Mouse (Mus musculus) lung, postnatal 0 days (tissue): ENCODE results near the gene Krt18. TPM values are rescaled to one million over a fixed set of nuclear protein-coding genes. Genes with fewer than 3 reads are reported as not detected.

Experiments used
- ATAC-seq: fragments of 200-750 bp; cut with Nextera tagmentation; 2 replicates; pipeline ENCODE4 v1.8.0; 2017; ENCODE audit warnings: moderate library complexity
- DNase-seq: peaks from one replicate; pipeline ENCODE4 v3.0.0-alpha.2; 2016; ENCODE audit warnings: low spot score
- H3K27ac ChIP-seq: fragments of 300-500 bp; sonication (generic); 2 replicates; pipeline ENCODE4 v1.5.1; 2014; ENCODE audit warnings: antibody characterized with exemption, mild to moderate bottlenecking, low read length, mixed read lengths
- H3K27me3 ChIP-seq: fragments of 300-500 bp; sonication (generic); replicated peaks from 2 replicates; pipeline ENCODE4 v1.6.1; 2014; ENCODE audit warnings: low read length, mixed read lengths; ENCODE audit not compliant: insufficient read depth
- H3K36me3 ChIP-seq: fragments of 300-500 bp; sonication (generic); 2 replicates; pipeline ENCODE4 v1.6.1; 2014; ENCODE audit warnings: low read length, mixed read lengths; ENCODE audit not compliant: insufficient read depth
- H3K4me1 ChIP-seq: fragments of 300-500 bp; sonication (generic); 2 replicates; pipeline ENCODE4 v1.6.1; 2014; ENCODE audit warnings: antibody characterized with exemption, low read depth, low read length, mixed read lengths; ENCODE audit not compliant: insufficient read depth
- H3K4me2 ChIP-seq: fragments of 300-500 bp; sonication (generic); replicated peaks from 2 replicates; pipeline ENCODE4 v1.6.1; 2014; ENCODE audit warnings: low read depth, mild to moderate bottlenecking, low read length, moderate library complexity, mixed read lengths
- H3K4me3 ChIP-seq: fragments of 300-500 bp; sonication (generic); 2 replicates; pipeline ENCODE4 v1.5.1; 2014; ENCODE audit warnings: low read depth, low read length
- H3K9ac ChIP-seq: fragments of 300-500 bp; sonication (generic); replicated peaks from 2 replicates; pipeline ENCODE4 v1.6.1; 2014; ENCODE audit warnings: low read depth, mild to moderate bottlenecking
- H3K9me3 ChIP-seq: fragments of 300-500 bp; sonication (generic); 2 replicates; pipeline ENCODE4 v1.6.1; 2016; ENCODE audit warnings: low read length, mixed read lengths
- CTCF ChIP-seq: IDR thresholded peaks from 2 replicates; pipeline ENCODE4 v1.5.1; 2016; ENCODE audit warnings: antibody characterized with exemption, mild to moderate bottlenecking
- EP300 ChIP-seq: IDR thresholded peaks from 2 replicates; pipeline ENCODE4 v1.6.1; 2016; ENCODE audit warnings: antibody characterized with exemption, mild to moderate bottlenecking, control low read depth
- WGBS: fragments of 180-500 bp; shearing (Covaris S2); extraction: QIAGEN DNeasy Blood & Tissue Kit; methylation state at CpG from one replicate; pipeline ENCODE4 v1.1.7; 2014; 5-methylcytosine and 5-hydroxymethylcytosine counted together
- polyA plus RNA-seq: library from polyadenylated mRNA; unstranded; fragments of >200 nt; fragmentation: Nextera tagmentation; extraction: Ambion mirVana; gene quantifications from 2 replicates; pipeline ENCODE4 v1.2.1, GENCODE M21; 2015

Krt18 gene
- polyA plus RNA-seq, 1 experiment from 2014 or later: 248 TPM

DNA sequence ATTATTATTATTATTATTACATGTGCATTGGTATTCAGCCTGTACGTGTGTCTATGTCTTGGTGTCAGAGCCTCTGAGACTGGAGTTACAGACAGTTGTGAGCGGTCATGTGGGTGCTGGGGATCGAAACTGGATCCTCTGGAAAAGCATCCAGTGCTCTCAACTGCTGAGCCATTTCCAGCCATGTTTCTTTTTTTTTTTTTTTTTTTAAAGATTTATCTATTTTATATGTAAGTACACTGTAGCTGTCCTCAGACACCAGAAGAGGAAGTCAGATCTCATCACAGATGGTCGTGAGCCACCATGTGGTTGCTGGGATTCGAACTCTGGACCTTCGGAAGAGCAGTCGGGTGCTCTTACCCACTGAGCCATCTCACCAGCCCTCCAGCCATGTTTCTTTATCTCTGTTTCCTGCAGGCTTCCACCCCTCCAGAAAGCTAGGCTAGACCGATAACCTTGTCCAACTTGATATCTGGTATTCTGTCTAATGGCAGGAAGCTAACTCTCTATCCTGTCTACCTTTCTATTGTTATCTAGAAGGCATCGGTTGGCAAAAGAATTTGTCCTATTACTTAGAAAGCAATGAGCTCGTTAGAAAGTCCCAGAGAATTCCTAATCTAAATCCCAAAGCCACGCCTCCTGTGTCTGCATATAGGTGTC is 28.2 kb upstream of the Krt18 start:
- 85% methylated on average over 11 of the region's 11 CpGs for WGBS
- Histone ChIP-seq H3K27ac (no peak overlapping the region), H3K4me1 (peaks cover 5% of the 10 kb centered on the region; the same call in 1 of the 2 replicates), H3K9me3 (no peaks in the 10 kb centered on the region), H3K36me3 (no peaks in the 10 kb centered on the region), H3K4me2 (no peak overlapping the region), H3K4me3 (no peak overlapping the region), H3K27me3 (0 out of 2 replicates have a peak, but pooled peaks cover 3% of the 10 kb centered on the region), H3K9ac (no peak overlapping the region)
- TF ChIP-seq CTCF: no peak
- TF ChIP-seq EP300: no peak
- DNase-seq (no peak), ATAC-seq (no peak)

GRCm38 (mm10) chr15:102002646-102003488 is 25.1 kb upstream of the Krt18 start:
- WGBS: 6% methylated on average over 34 of the region's 34 CpGs
- no peak for TF ChIP-seq EP300
- Histone ChIP-seq H3K9me3 (no peaks in the 10 kb centered on the region), H3K36me3 (no peaks in the 10 kb centered on the region), H3K27ac (peak overlapping the region; percentile 88), H3K4me2 (peak overlapping the region; percentile 58), H3K4me3 (peak overlapping the region; percentile 43), H3K27me3 (0 out of 2 replicates have a peak, but pooled peaks cover 4% of the 10 kb centered on the region), H3K4me1 (peaks cover 8% of the 10 kb centered on the region; the same call in 1 of the 2 replicates), H3K9ac (peak overlapping the region; percentile 59)
- peak; percentile 63 for ATAC-seq
- peak; percentile 74 for DNase-seq

DNA sequence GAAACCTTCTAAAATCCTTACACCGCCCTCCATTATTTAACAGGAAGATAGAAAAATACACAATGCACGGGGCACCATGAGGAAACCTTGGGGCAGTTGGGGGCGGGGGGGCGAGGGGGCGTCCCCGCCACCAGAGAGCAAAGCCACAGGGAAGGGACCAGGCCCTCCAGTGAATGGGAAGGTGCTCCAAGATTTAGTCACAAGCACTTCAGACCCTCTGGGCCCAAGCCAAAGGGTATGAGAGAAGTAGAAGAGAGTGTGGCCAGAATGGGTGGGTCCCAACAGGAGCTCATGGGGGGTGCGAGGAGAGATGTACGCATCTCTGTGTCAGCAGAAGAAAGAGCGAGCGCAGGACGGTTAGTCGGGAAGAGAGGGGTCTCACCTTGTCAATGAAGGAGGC is 24.5 kb upstream of the Krt18 start:
- DNase-seq (peak; percentile 81), ATAC-seq (peak; percentile 65)
- TF ChIP-seq CTCF: no peak
- TF ChIP-seq EP300: no peak
- Histone ChIP-seq H3K27ac (peak overlapping the region; percentile 88), H3K9ac (peak overlapping the region; percentile 59), H3K9me3 (no peaks in the 10 kb centered on the region), H3K4me3 (peak overlapping the region; percentile 43), H3K4me2 (peak overlapping the region; percentile 58), H3K4me1 (peaks cover 8% of the 10 kb centered on the region; the same call in 1 of the 2 replicates), H3K36me3 (no peaks in the 10 kb centered on the region), H3K27me3 (0 out of 2 replicates have a peak, but pooled peaks cover 4% of the 10 kb centered on the region)
- 17% methylated on average over 12 of the region's 12 CpGs for WGBS

GRCm38 (mm10) chr15:102004189-102004588 is 23.8 kb upstream of the Krt18 start, which contains the start of gene Krt8:
TSS of gene Krt8 (minus strand) at chr15:102004482.
- 27% methylated on average over 10 of the region's 11 CpGs for WGBS
- Histone ChIP-seq H3K4me3 (peak within 1 kb of the TSS; percentile 43), H3K9me3 (no peaks in the 10 kb centered on the region), H3K27ac (peak within 1 kb of the TSS; percentile 88), H3K4me1 (peaks cover 8% of the 10 kb centered on the region; the same call in 1 of the 2 replicates), H3K27me3 (0 out of 2 replicates have a peak, but pooled peaks cover 4% of the 10 kb centered on the region), H3K4me2 (peak within 1 kb of the TSS; percentile 58), H3K9ac (peak within 1 kb of the TSS; percentile 59), H3K36me3 (no peaks in the 10 kb centered on the region)
- DNase-seq (peak; percentile 85), ATAC-seq (peak; percentile 83)
- TF ChIP-seq CTCF (peak; percentile 62), EP300 (peak; percentile 18; the same call in 1 of the 2 replicates)

DNA sequence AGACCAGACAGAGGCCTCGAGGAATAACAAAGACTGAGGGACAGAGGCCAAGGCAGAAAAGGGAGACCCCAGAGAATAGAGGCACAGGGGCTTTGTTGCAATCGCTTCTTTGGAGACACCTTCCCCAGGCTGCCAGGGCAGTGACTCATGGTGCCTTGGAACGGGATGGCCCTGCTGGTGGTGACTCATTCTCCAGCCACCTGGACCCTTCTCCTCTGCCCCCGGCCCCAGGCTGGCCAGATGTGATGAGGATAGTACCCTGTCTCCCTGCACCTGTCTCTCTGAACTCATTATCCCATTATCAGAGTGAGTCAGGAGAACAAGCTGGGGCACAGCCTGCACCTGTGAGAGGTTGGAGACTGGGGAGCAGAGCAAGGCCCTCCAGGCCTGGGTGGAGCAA is 22.7 kb upstream of the Krt18 start:
- H3K4me2 ChIP-seq: no peak overlapping the region
- no peak overlapping the region for H3K4me3 ChIP-seq
- H3K9ac ChIP-seq: no peak overlapping the region
- no peaks in the 10 kb centered on the region for H3K36me3 ChIP-seq
- TF ChIP-seq CTCF (no peak), EP300 (no peak)
- 0 out of 2 replicates have a peak, but pooled peaks cover 4% of the 10 kb centered on the region for H3K27me3 ChIP-seq
- 34% methylated on average over 4 of the region's 4 CpGs for WGBS
- peaks cover 9% of the 10 kb centered on the region; the same call in 1 of the 2 replicates for H3K4me1 ChIP-seq
- H3K9me3 ChIP-seq: no peaks in the 10 kb centered on the region
- ATAC-seq (no peak), DNase-seq (peak; percentile 44)
- peak overlapping the region; percentile 86 for H3K27ac ChIP-seq

GRCm38 (mm10) chr15:102006317-102006716 is 21.7 kb upstream of the Krt18 start:
- H3K9ac ChIP-seq: no peak overlapping the region
- H3K4me2 ChIP-seq: no peak overlapping the region
- ATAC-seq (no peak), DNase-seq (peak; percentile 78)
- no peak overlapping the region for H3K4me3 ChIP-seq
- 23% methylated on average over 11 of the region's 11 CpGs for WGBS
- no peaks in the 10 kb centered on the region for H3K9me3 ChIP-seq
- peaks cover 12% of the 10 kb centered on the region; the same call in 1 of the 2 replicates for H3K4me1 ChIP-seq
- no peaks in the 10 kb centered on the region for H3K36me3 ChIP-seq
- peak overlapping the region; percentile 86 for H3K27ac ChIP-seq
- 0 out of 2 replicates have a peak, but pooled peaks cover 4% of the 10 kb centered on the region for H3K27me3 ChIP-seq
- TF ChIP-seq EP300 (no peak), CTCF (no peak)
